Mouse (Mus musculus) kidney, embryonic 14.5 days (tissue): ENCODE data around the gene D430042O09Rik. TPM values are rescaled to one million over a fixed set of nuclear protein-coding genes. Genes with fewer than 3 reads are reported as not detected.

Source experiments
- ATAC-seq: fragments of 200-750 bp; cut with Nextera tagmentation; 2 replicates; pipeline ENCODE4 v1.8.0; 2017; ENCODE audit warnings: moderate number of reproducible peaks, mild to moderate bottlenecking, moderate TSS enrichment, moderate library complexity; ENCODE audit not compliant: low FRiP score, low TSS enrichment
- H3K27ac ChIP-seq: fragments of 300-500 bp; sonication (generic); 2 replicates; pipeline ENCODE4 v1.5.1; 2014; ENCODE audit warnings: low read depth, mild to moderate bottlenecking, low read length, moderate library complexity, mixed read lengths
- H3K27me3 ChIP-seq: fragments of 300-500 bp; sonication (generic); 2 replicates; pipeline ENCODE4 v1.6.1; 2014; ENCODE audit warnings: mild to moderate bottlenecking, low read length; ENCODE audit not compliant: control insufficient read depth, insufficient read depth
- H3K36me3 ChIP-seq: fragments of 300-500 bp; sonication (generic); 2 replicates; pipeline ENCODE4 v1.6.1; 2014; ENCODE audit warnings: low read length, mixed read lengths; ENCODE audit not compliant: control insufficient read depth, insufficient read depth
- H3K4me1 ChIP-seq: fragments of 300-500 bp; sonication (generic); 2 replicates; pipeline ENCODE4 v1.6.1; 2014; ENCODE audit warnings: low read length, mixed read lengths; ENCODE audit not compliant: control insufficient read depth, insufficient read depth
- H3K4me2 ChIP-seq: fragments of 300-500 bp; sonication (generic); replicated peaks from 2 replicates; pipeline ENCODE4 v1.6.1; 2014; ENCODE audit warnings: low read depth, mild to moderate bottlenecking, low read length
- H3K4me3 ChIP-seq: fragments of 300-500 bp; sonication (generic); 2 replicates; pipeline ENCODE4 v1.5.1; 2014; ENCODE audit warnings: mild to moderate bottlenecking, low read length
- H3K9ac ChIP-seq: fragments of 300-500 bp; sonication (generic); 2 replicates; pipeline ENCODE4 v1.6.1; 2014; ENCODE audit warnings: low read depth, mild to moderate bottlenecking, low read length, moderate library complexity
- H3K9me3 ChIP-seq: fragments of 300-500 bp; sonication (generic); 2 replicates; pipeline ENCODE4 v1.6.1; 2016; ENCODE audit warnings: low read length; ENCODE audit not compliant: control insufficient read depth
- WGBS: fragments of 180-500 bp; shearing (Covaris S2); extraction: QIAGEN DNeasy Blood & Tissue Kit; methylation state at CpG from one replicate; pipeline ENCODE4 v1.1.7; 2014; 5-methylcytosine and 5-hydroxymethylcytosine counted together
- polyA plus RNA-seq: library from polyadenylated mRNA; unstranded; fragments of >200 nt; fragmentation: Nextera tagmentation; extraction: Ambion mirVana; gene quantifications from 2 replicates; pipeline ENCODE4 v1.2.1, GENCODE M21; 2014

D430042O09Rik gene
- polyA plus RNA-seq, 1 experiment from 2014 or later: 11.5 TPM

DNA sequence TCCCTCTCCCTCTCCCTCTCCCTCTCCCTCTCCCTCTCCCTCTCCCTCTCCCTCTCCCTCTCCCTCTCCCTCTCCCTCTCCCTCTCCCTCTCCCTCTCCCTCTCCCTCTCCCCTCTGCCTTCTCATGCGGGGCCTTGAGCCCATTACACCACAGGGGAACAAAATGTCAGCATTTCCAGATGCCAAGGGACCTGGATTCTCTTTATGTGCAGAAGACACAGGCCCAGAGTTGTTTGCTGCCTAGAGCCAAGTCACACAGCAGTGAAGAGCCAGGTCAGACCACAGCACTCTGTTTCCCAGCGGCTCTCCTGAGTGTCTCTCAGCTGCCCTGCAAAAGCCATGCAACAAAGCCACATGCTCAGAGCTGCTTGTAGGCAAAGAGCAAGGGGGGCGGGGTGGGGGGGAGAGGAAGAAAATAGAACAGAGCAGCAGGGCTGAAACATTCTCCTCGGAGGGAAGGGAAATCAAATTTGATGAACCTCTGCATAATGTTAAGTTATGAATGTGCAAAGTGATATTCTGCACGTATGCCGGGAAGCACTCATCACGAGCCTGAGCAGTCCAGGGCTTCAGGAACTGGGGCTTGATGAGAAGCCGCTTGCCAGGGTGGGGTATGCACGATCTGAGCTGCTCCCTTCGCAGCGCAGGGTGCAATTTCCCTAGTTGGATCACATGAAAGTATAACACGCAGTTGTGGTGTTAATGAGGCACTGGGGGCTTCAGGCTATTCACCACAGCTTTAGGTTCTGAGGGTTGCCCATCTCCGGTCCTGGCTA is 192.9 kb downstream of the D430042O09Rik start:
- no peaks in the 10 kb centered on the region for H3K27me3 ChIP-seq
- WGBS: 70% methylated on average over 13 of the region's 13 CpGs
- no peak for ATAC-seq

DNA sequence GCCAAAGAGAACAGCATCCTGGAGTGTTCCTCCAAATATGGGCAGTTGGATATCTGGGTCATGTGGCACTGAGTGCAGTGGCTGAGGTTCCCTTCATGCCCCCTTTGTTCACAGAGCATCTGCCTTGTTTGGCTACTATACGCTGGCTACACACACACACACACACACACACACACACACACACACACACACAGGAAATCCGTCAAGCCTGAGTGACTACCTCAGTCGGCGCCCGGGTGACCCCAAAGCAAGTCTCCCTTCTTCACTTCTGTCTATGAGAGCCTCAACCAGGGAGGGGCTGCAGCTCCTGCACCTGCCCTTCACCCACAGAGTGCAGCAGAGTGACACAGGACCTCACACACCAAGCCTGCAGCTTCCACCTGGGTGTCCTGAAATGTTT is 213.1 kb downstream of the D430042O09Rik start:
- Histone ChIP-seq H3K4me1 (no peaks in the 10 kb centered on the region), H3K27ac (no peak overlapping the region), H3K36me3 (no peaks in the 10 kb centered on the region), H3K9me3 (no peaks in the 10 kb centered on the region), H3K27me3 (no peaks in the 10 kb centered on the region), H3K4me3 (no peak overlapping the region), H3K4me2 (no peak overlapping the region), H3K9ac (no peak overlapping the region)
- 33% methylated on average over 5 of the region's 5 CpGs for WGBS
- peak; percentile 55; the same call in 1 of the 2 replicates for ATAC-seq

More for the DNA sequence above, 192.9 kb downstream of the D430042O09Rik start:
- Histone ChIP-seq H3K9me3 (no peaks in the 10 kb centered on the region), H3K9ac (no peak overlapping the region), H3K4me2 (no peak overlapping the region), H3K4me1 (no peaks in the 10 kb centered on the region), H3K4me3 (no peak overlapping the region), H3K27ac (no peak overlapping the region), H3K36me3 (no peaks in the 10 kb centered on the region)

DNA sequence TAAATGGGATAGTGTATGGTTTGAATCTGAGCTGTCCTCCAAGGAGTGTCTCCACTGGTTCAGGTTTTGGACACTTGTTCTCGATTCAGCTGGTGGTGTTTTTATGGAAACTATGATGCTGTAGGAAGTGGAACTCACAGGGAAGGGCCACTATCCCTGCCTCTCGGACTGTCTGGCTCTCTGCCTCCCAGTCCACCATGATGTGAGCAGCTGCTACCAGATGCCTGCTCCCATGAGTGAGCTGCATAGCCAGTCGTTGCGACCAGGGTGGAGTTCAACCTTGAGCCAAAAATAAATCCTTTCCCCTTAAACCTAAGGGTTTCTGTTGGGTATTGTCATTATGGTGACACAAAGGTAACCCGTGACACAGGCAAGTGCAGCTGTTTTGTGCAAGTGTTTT is 216.4 kb downstream of the D430042O09Rik start:
- Histone ChIP-seq H3K27me3 (no peaks in the 10 kb centered on the region), H3K4me1 (no peaks in the 10 kb centered on the region), H3K36me3 (no peaks in the 10 kb centered on the region), H3K4me3 (no peak overlapping the region), H3K9ac (no peak overlapping the region), H3K9me3 (no peaks in the 10 kb centered on the region), H3K4me2 (no peak overlapping the region), H3K27ac (no peak overlapping the region)
- 81% methylated on average over 5 of the region's 5 CpGs for WGBS
- no peak for ATAC-seq

Other genes with a start within 250 kb of the D430042O09Rik start
- gene Nsmce1, start 216.3 kb upstream of the D430042O09Rik start, polyA plus RNA-seq: 137 and 157 TPM in 2 replicates
- gene Il4ra, start 155.8 kb upstream of the D430042O09Rik start, polyA plus RNA-seq: 4.0 and 5.9 TPM in 2 replicates
- 0.13 and 0.22 TPM in 2 replicates for gene Il21r, start 104.5 kb upstream of the D430042O09Rik start, polyA plus RNA-seq
- gene Gtf3c1, start 108 bp upstream of the D430042O09Rik start, polyA plus RNA-seq: 20.0 and 35.5 TPM in 2 replicates